Mouse (Mus musculus) adrenal gland, adult 10 weeks (tissue): ENCODE measurements around the gene Rgs6. TPM values are rescaled to one million over a fixed set of nuclear protein-coding genes. Genes with fewer than 3 reads are reported as not detected.

Source experiments
- polyA plus RNA-seq: library from polyadenylated mRNA; stranded (reverse); fragments of 350-450 nt; fragmentation: Illumina TruSeq; extraction: RNeasy Lipid Tissue Mini Kit (QIAGEN cat#74804); gene quantifications from one replicate; pipeline ENCODE4 v1.2.3, GENCODE M21; 2014; ENCODE audit warnings: low read depth, low replicate concordance

Rgs6 gene
- 1.3 TPM for polyA plus RNA-seq

DNA sequence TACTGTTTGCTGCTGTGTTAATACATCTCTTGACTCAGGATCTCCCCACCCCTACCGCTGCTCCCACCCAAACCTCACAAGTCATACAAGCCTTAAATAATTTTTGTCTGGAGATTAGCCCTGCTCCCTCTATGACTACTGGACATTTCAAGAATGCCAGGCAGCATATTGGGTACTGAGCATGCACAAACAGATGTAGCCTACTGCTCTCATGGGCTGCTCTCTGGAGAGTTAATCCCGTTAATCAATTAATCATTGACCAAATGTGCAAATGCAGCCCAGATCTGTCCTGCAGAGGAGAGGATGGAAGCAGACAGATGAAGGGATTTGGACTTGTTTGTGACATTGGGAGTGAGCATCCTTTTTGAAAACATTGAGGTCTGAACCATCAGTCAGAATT lies at the start of gene Rgs6:
Gene Rgs6 (plus strand): TSS at position 276 of the 400 bp plus-strand sequence.

